9 mouse cellular contexts compared by ENCODE assay signal in genomic region chr5:111580870-111581771, GRCm38 (mm10).
DNase-seq lines count a peak whose midpoint lies in the region; ATAC-seq lines count a peak whose summit lies in the region.
"Had no signal": no experiment of that assay in that cellular context is flagged by ENCODE, and none has a peak within 500 bp of the region (broad histone marks: within the 10 kb centered on the region; RNA-seq: fewer than 3 reads in every experiment).

No protein-coding gene starts in this region.

- H3K9ac ChIP-seq in embryonic facial prominence, embryonic 12.5 days: peak overlapping the region; percentile 24
- peak overlapping the region; percentile 55 for H3K9ac ChIP-seq in hindbrain, embryonic 16.5 days (ENCODE audit: low read depth, low read length)
- no peak overlapping the region for H3K9ac ChIP-seq in liver, embryonic 11.5 days (ENCODE audit: low read depth, low read length)
- H3K9ac ChIP-seq in stomach, embryonic 14.5 days (replicated peaks; ENCODE audit: low read depth, low read length): 0 out of 2 replicates have a peak overlapping the region, but pooled peaks have one; percentile 1
- H3K9ac ChIP-seq: liver, embryonic 14.5 days had no signal

- peak overlapping the region; percentile 57 for H3K4me2 ChIP-seq in embryonic facial prominence, embryonic 12.5 days (replicated peaks)
- peak overlapping the region; percentile 63 for H3K4me2 ChIP-seq in hindbrain, embryonic 16.5 days (ENCODE audit: low read length)
- peak overlapping the region; percentile 45 for H3K4me2 ChIP-seq in liver, embryonic 11.5 days
- H3K4me2 ChIP-seq in stomach, embryonic 14.5 days (replicated peaks; ENCODE audit: low read depth, low read length): peak overlapping the region; percentile 52

- no peaks in the 10 kb centered on the region for H3K36me3 ChIP-seq in embryonic facial prominence, embryonic 12.5 days
- no peaks in the 10 kb centered on the region for H3K36me3 ChIP-seq in hindbrain, embryonic 16.5 days (ENCODE audit: control insufficient read depth, insufficient read depth, low read length)
- no peaks in the 10 kb centered on the region for H3K36me3 ChIP-seq in liver, embryonic 11.5 days (ENCODE audit: control insufficient read depth, insufficient read depth, low read length)
- no peaks in the 10 kb centered on the region for H3K36me3 ChIP-seq in stomach, embryonic 14.5 days (ENCODE audit: control insufficient read depth, insufficient read depth, low read length)

- ATAC-seq in embryonic facial prominence, embryonic 12.5 days (ENCODE audit: insufficient number of reproducible peaks, insufficient read depth, low FRiP score, low TSS enrichment): no peak
- ATAC-seq in hindbrain, embryonic 16.5 days: peak; percentile 78
- no peak for ATAC-seq in liver, embryonic 11.5 days (replicated peaks; ENCODE audit: low FRiP score)
- no peak for ATAC-seq in stomach, embryonic 14.5 days (ENCODE audit: insufficient number of reproducible peaks, insufficient read depth, low FRiP score, low read depth)

- DNase-seq in layer of hippocampus, adult 11-12 months (ENCODE audit: low spot score): peak; percentile 63
- DNase-seq in layer of hippocampus, adult 9-10 months (ENCODE audit: low spot score): no peak
- DNase-seq in liver, embryonic 11.5 days (ENCODE audit: low spot score): peak; percentile 58
- DNase-seq in cerebellum, adult 18-20 months: no peak
- DNase-seq in thymus, adult 18-20 months: no peak

- WGBS in embryonic facial prominence, embryonic 12.5 days: 2% methylated on average over 31 of the region's 31 CpGs
- 2% methylated on average over 31 of the region's 31 CpGs for WGBS in hindbrain, embryonic 16.5 days
- 10% methylated on average over 31 of the region's 31 CpGs for WGBS in liver, embryonic 11.5 days
- 3% methylated on average over 31 of the region's 31 CpGs for WGBS in stomach, embryonic 14.5 days

- peak overlapping the region; percentile 66 for H3K27ac ChIP-seq in embryonic facial prominence, embryonic 12.5 days
- peak overlapping the region; percentile 86 for H3K27ac ChIP-seq in hindbrain, embryonic 16.5 days (ENCODE audit: low read depth, low read length)
- H3K27ac ChIP-seq in liver, embryonic 11.5 days (ENCODE audit: low read depth, low read length): no peak overlapping the region
- peak overlapping the region; percentile 63 for H3K27ac ChIP-seq in stomach, embryonic 14.5 days (ENCODE audit: low read length)
- H3K27ac ChIP-seq: liver, embryonic 14.5 days had no signal

- no peaks in the 10 kb centered on the region for H3K9me3 ChIP-seq in embryonic facial prominence, embryonic 12.5 days
- no peaks in the 10 kb centered on the region for H3K9me3 ChIP-seq in hindbrain, embryonic 16.5 days (ENCODE audit: control insufficient read depth, low read length)
- no peaks in the 10 kb centered on the region for H3K9me3 ChIP-seq in liver, embryonic 11.5 days (ENCODE audit: control insufficient read depth, low read length)
- no peaks in the 10 kb centered on the region for H3K9me3 ChIP-seq in stomach, embryonic 14.5 days (ENCODE audit: control insufficient read depth, low read depth, low read length)

- H3K4me3 ChIP-seq in embryonic facial prominence, embryonic 12.5 days: peak overlapping the region; percentile 35
- H3K4me3 ChIP-seq in hindbrain, embryonic 16.5 days (ENCODE audit: low read length): peak overlapping the region; percentile 40
- no peak overlapping the region for H3K4me3 ChIP-seq in liver, embryonic 11.5 days (ENCODE audit: low read depth, low read length)
- H3K4me3 ChIP-seq in stomach, embryonic 14.5 days (ENCODE audit: low read depth, low read length): peak overlapping the region; percentile 22

- no peaks in the 10 kb centered on the region for H3K27me3 ChIP-seq in embryonic facial prominence, embryonic 12.5 days
- no peaks in the 10 kb centered on the region for H3K27me3 ChIP-seq in hindbrain, embryonic 16.5 days (replicated peaks; ENCODE audit: control insufficient read depth, insufficient read depth, low read length)
- H3K27me3 ChIP-seq in liver, embryonic 11.5 days (replicated peaks; ENCODE audit: control insufficient read depth, insufficient read depth, low read length): peaks cover 39% of the 10 kb centered on the region
- no peaks in the 10 kb centered on the region for H3K27me3 ChIP-seq in stomach, embryonic 14.5 days (ENCODE audit: control insufficient read depth, insufficient read depth, low read length)

- peaks cover 65% of the 10 kb centered on the region for H3K4me1 ChIP-seq in embryonic facial prominence, embryonic 12.5 days
- H3K4me1 ChIP-seq in hindbrain, embryonic 16.5 days (ENCODE audit: control insufficient read depth, insufficient read depth, low read depth, low read length): peaks cover 46% of the 10 kb centered on the region
- peaks cover 13% of the 10 kb centered on the region for H3K4me1 ChIP-seq in liver, embryonic 11.5 days (replicated peaks; ENCODE audit: control insufficient read depth, insufficient read depth, low read length)
- H3K4me1 ChIP-seq in stomach, embryonic 14.5 days (ENCODE audit: control insufficient read depth, insufficient read depth, low read length): peaks cover 44% of the 10 kb centered on the region

Comparison
In these comparisons a context has a peak if more than half of its experiments do, and no peak if none do; other contexts are left out.
1. DNase-seq: peak in layer of hippocampus, adult 11-12 months (single experiment) and liver, embryonic 11.5 days (single experiment); none in layer of hippocampus, adult 9-10 months (single experiment), cerebellum, adult 18-20 months (0 of 2) and thymus, adult 18-20 months (0 of 2).
2. Peak in every context shown above with its lines, with median percentiles within 50 percentile points of each other: H3K4me2 ChIP-seq.